In the genomic region with DNA sequence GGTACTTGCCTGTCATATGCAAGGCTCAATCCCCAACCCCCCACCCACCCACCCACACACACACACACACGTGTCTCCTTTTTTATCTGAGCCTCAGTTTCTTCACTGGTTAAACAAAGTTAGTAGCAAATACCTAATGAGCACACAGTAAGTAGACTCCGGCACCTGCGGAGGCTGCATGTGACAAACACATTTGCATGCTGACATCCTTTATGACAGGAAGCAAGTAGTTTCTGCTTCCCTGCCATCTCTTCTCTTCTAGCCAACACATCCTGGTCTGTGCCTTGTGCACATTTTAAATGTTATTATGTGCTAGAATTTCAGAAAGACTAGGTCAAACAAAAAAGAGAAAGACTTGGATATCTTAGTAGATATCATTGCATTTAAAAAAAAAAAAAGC, we compare ENCODE assay signal across 19 mouse cellular contexts.
DNase-seq lines count a peak whose midpoint lies in the region; TF ChIP-seq lines count a peak whose summit lies in the region.
"Had no signal": no experiment of that assay in that cellular context is flagged by ENCODE, and none has a peak within 500 bp of the region (broad histone marks: within the 10 kb centered on the region; RNA-seq: fewer than 3 reads in every experiment).

No protein-coding gene starts in this region.

- no peak overlapping the region for H3K27ac ChIP-seq in CH12.LX (ENCODE audit: insufficient read depth, low read depth)
- H3K27ac ChIP-seq in forebrain, embryonic 10.5 days: no peak overlapping the region

- TF ChIP-seq CTCF in CH12.LX (conservative IDR thresholded peaks at IDR 0.05 in 1 of 2, IDR thresholded peaks at IDR 0.05 in 1 of 2; ENCODE audit: low read depth in 2 of 2, low read length in 2 of 2): no peak

- no peaks in the 10 kb centered on the region for H3K27me3 ChIP-seq in CH12.LX (replicated peaks)
- H3K27me3 ChIP-seq in splenic B cell, adult 2 months (ENCODE audit: control insufficient read depth, insufficient read depth, low read length, poor library complexity, severe bottlenecking): no peaks in the 10 kb centered on the region
- no peaks in the 10 kb centered on the region for H3K27me3 ChIP-seq in forebrain, embryonic 10.5 days (ENCODE audit: poor library complexity, severe bottlenecking)
- H3K27me3 ChIP-seq: Patski had no signal

- no peak overlapping the region for H3K4me2 ChIP-seq in CH12.LX (ENCODE audit: insufficient read depth, low read depth, poor library complexity, severe bottlenecking)

- in situ Hi-C loops in CH12.LX (cut with MboI; ENCODE audit: low pct_ligation_motif_present, low pct_unique_long_range_greater_than_20kb, low sequenced_read_pairs): no loop called here

- TF ChIP-seq POLR2A in CH12.LX (IDR thresholded peaks at IDR 0.05; ENCODE audit: low read depth, low read length): no peak

- no peak overlapping the region for H3K4me3 ChIP-seq in CH12.LX (replicated peaks in 1 of 3; ENCODE audit: low read depth in 2 of 3, low read length in 2 of 3, poor library complexity in 1 of 3)
- no peak overlapping the region for H3K4me3 ChIP-seq in forebrain, embryonic 10.5 days

- H3K9me3 ChIP-seq in CH12.LX (replicated peaks; ENCODE audit: low read length): no peaks in the 10 kb centered on the region
- no peaks in the 10 kb centered on the region for H3K9me3 ChIP-seq in forebrain, embryonic 10.5 days
- H3K9me3 ChIP-seq: G1E had no signal

- H3K4me1 ChIP-seq in CH12.LX (ENCODE audit: control insufficient read depth in 1 of 2, insufficient read depth in 2 of 2): peaks cover 0 to 4% of the 10 kb centered on the region in 2 experiments; a peak in 1 of 4 replicates
- peaks cover 8% of the 10 kb centered on the region for H3K4me1 ChIP-seq in forebrain, embryonic 10.5 days

- H3K9ac ChIP-seq in CH12.LX (ENCODE audit: insufficient read depth, low read depth): no peak overlapping the region

- no peak for TF ChIP-seq EP300 in CH12.LX (IDR thresholded peaks at IDR 0.05; ENCODE audit: low read length)

- H3K79me2 ChIP-seq in CH12.LX (replicated peaks; ENCODE audit: control insufficient read depth, extremely low read depth, insufficient read depth, poor library complexity, severe bottlenecking): no peaks in the 10 kb centered on the region

- DNase-seq in A20 (ENCODE audit: low read depth, low spot score): peak; percentile 58
- DNase-seq in CH12.LX (ENCODE audit: extremely low read depth): no peak
- peak; percentile 39 for DNase-seq in splenic B cell, adult 2 months (ENCODE audit: low read depth, low spot score)
- no peak for DNase-seq in natural killer cell, adult 2 months (ENCODE audit: low spot score in 2 of 2)
- DNase-seq in kidney, adult 8-10 months: no peak
- no peak for DNase-seq in forebrain, embryonic 10.5 days (ENCODE audit: extremely low spot score, low spot score)
- DNase-seq: adrenal gland, adult 2 months; adrenal gland, adult 8-10 months; adrenal gland, postnatal 10 days; adrenal gland, postnatal 14 days; adrenal gland, postnatal 25 days; adrenal gland, postnatal 36 days; cerebellum, adult 11 months; cerebellum, adult 11-12 months; cerebellum, adult 18-20 months; cerebellum, adult 2 months; cerebellum, adult 8-10 months had no signal

- H3K36me3 ChIP-seq in CH12.LX (replicated peaks in 1 of 2; ENCODE audit: control insufficient read depth in 1 of 2, insufficient read depth in 1 of 2, low read length in 1 of 2): no peaks in the 10 kb centered on the region
- no peaks in the 10 kb centered on the region for H3K36me3 ChIP-seq in splenic B cell, adult 2 months (ENCODE audit: control insufficient read depth, insufficient read depth, low read length, poor library complexity, severe bottlenecking)
- no peaks in the 10 kb centered on the region for H3K36me3 ChIP-seq in forebrain, embryonic 10.5 days (replicated peaks)
- H3K36me3 ChIP-seq: G1E had no signal

- dilution Hi-C loops in CH12.LX (cut with MboI; ENCODE audit: extremely low pct_ligation_motif_present, extremely low pct_unique_long_range_greater_than_20kb, low sequenced_read_pairs): no loop called here

- TF ChIP-seq RAD21 in CH12.LX (IDR thresholded peaks at IDR 0.05; ENCODE audit: low read depth, low read length): no peak

- WGBS in forebrain, embryonic 10.5 days: 95% methylated on average over 3 of the region's 3 CpGs

TF ChIP-seq in CH12.LX, 34 proteins besides CTCF, POLR2A, EP300 and RAD21:
- TF ChIP-seq CHD1 (IDR thresholded peaks at IDR 0.05; ENCODE audit: low read depth, low read length): no peak
- TF ChIP-seq MAFK (IDR thresholded peaks at IDR 0.05; ENCODE audit: insufficient replicate concordance, low read length): no peak
- no peak for TF ChIP-seq USF1 (IDR thresholded peaks at IDR 0.05; ENCODE audit: low read depth, low read length)
- peak; percentile 72; the same call in 1 of the 2 replicates for TF ChIP-seq BHLHE40 (IDR thresholded peaks at IDR 0.05; ENCODE audit: low read depth, low read length)
- no peak for TF ChIP-seq GABPA (IDR thresholded peaks at IDR 0.05; ENCODE audit: insufficient replicate concordance, low read depth, low read length)

Comparison
In these comparisons a context has a peak if more than half of its experiments do, and no peak if none do; other contexts are left out.
1. DNase-seq: peak in A20 (single experiment) and splenic B cell, adult 2 months (single experiment); none in CH12.LX (single experiment), natural killer cell, adult 2 months (0 of 2), kidney, adult 8-10 months (0 of 2) and forebrain, embryonic 10.5 days (single experiment).